Mouse (Mus musculus) fibroblast of lung, adult 2 months (primary cell): ENCODE data around the gene Adgrl3.

Source experiments
- DNase-seq: peaks from one replicate; pipeline ENCODE4 v3.0.0-alpha.2; 2011; ENCODE audit warnings: low read depth

The Adgrl3 gene

DNA sequence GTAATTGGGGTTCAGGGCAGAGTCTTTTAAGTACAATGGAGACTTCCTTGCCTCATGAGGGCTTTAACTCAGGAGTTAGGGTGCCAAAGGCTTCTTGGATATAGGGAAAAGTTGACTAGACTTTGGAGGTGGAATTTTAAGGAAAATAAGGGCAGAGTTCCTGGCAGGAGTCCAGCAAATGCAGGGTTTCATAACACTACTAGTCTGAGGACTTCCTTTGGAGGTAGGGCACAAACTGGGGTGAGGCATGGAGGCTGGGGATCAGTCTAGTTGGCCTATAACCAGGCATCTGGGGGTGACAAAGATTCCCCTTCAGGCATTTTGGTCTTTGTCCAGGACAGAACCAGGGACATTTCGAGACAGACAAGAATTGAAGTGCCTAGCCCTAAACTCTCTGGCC is 546.6 kb downstream of the Adgrl3 start:
- no peak for DNase-seq

GRCm38 (mm10) chr5:81568743-81569142 is 548.8 kb downstream of the Adgrl3 start:
- peak; percentile 20 for DNase-seq

- DNase-seq, result no peak
Observed at GRCm38 (mm10) chr5:81582886-81583285, 562.9 kb downstream of the Adgrl3 start.

DNA sequence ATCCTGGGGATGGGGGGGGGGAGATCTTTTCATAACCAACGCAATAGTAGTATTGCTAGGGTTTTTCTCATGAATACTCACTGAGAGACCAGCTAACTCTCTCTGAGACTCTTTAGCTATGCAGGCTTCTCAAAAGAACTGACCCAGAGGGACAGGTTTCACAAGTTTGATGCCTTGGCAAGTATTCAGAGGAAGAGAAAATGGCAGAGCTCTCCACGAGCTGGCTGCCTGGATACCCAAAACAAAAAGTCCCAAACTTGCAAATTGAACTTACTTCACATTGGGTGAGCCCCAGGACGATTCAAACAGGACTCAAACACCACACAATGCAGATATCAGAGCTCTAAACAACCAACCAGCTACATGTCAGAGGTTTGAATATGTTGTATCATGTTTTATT is 563.5 kb downstream of the Adgrl3 start:
- no peak for DNase-seq

- DNase-seq, result no peak
Observed at GRCm38 (mm10) chr5:81584945-81585344, 565.0 kb downstream of the Adgrl3 start.

- no peak for DNase-seq
Observed at GRCm38 (mm10) chr5:81590005-81590694, 570.2 kb downstream of the Adgrl3 start.

DNA sequence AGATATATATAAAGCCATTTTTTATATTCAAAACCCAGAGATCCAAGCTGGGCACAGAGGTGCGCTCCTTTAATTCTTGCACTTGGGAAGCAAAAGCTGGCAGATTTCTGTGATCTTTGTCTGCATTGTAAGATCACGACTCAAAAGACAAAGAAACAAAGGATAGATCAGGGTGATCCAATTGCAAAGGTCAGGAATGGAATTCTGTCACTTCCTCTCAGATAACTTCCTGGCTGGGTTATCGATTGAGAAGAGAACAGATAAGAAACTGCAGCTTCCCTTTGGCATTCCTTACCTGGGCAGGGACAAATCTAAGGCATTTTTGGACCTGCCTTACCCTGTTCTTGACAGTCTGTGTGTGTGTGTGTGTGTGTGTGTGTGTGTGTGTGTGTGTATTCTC is 571.5 kb downstream of the Adgrl3 start:
- no peak for DNase-seq

- DNase-seq, result no peak
Observed at GRCm38 (mm10) chr5:81593396-81593995, 573.6 kb downstream of the Adgrl3 start.

- no peak for DNase-seq
Observed at GRCm38 (mm10) chr5:81598041-81598440, 578.1 kb downstream of the Adgrl3 start.

DNA sequence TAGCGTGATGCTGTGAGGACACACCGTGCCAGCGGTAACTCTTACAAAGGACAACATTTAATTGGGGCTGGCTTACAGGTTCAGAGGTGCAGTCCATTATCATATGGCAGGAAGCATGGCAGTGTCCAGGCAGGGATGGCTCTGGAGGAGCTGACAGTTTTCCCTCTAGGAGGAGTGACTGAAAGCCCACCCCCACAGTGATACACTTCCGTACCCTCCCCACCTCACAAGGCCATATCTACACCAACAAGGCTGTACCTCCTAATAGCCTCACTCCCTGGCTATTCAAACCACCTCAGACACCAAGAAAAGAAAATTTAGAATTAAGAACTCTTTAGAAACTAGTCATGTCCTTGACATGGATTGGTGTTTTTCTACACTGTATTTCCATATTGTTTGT is 583.0 kb downstream of the Adgrl3 start:
- DNase-seq, result no peak

DNA sequence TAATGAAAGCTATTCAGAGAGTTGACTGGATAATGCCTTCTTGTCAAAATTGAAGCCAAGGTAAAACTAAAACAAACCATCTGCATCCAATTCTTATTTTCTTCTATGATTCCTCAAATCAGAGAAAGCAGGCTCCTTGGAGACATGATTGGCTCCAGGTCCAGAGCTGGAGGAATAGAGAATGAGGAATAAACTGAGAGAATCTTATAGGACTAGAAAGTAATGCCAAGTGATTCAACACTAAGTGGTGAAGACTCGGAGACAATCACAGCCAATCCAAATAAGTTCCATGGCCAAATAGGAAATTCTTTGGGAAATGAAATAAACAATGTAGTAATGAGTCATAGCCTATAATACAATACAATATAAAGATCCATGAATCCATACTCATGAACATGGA is 585.7 kb downstream of the Adgrl3 start:
- DNase-seq, result no peak

- DNase-seq, result no peak
Observed at GRCm38 (mm10) chr5:81610223-81610622, 590.3 kb downstream of the Adgrl3 start.

GRCm38 (mm10) chr5:81614674-81615073 is 594.7 kb downstream of the Adgrl3 start:
- DNase-seq, result no peak

GRCm38 (mm10) chr5:81621106-81621505 is 601.2 kb downstream of the Adgrl3 start:
- no peak for DNase-seq

DNA sequence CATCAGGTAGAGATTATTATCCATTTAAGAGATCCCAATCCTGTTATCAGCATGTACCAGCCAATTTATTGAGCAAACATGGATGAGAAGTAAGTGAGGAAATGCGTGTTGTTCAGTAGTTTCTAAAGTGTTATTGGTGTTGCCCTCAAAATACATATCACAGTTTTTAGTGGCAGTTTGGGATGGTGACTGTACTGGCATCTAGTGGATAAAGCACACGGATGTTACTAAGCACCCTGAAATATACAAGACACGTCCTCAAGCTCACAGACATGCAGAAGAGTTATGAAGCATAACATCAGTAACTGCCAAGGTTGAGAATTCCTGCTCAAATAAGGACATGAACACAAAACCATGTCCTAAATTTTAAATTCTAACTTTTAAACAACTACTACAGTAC is 601.8 kb downstream of the Adgrl3 start:
- no peak for DNase-seq

GRCm38 (mm10) chr5:81623846-81624245 is 603.9 kb downstream of the Adgrl3 start:
- no peak for DNase-seq

DNA sequence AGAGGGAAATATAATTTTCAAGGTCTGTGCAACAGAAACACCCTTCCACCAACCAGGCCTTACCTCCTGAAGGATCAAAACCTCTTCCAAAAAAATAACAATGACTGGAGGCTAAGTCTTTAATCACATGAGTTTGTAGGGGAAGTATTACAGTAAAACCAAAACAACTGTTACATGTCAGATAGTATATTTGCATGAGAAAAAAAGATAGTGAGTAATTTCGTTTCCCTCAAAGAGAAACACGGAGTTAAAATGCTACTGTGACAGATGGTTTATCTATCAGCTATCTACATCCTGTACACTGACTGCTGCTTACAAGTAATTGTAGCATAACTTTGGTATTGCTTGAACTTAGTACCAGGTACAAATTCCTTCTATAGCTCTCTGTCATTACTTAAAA is 616.2 kb downstream of the Adgrl3 start:
- no peak for DNase-seq

DNA sequence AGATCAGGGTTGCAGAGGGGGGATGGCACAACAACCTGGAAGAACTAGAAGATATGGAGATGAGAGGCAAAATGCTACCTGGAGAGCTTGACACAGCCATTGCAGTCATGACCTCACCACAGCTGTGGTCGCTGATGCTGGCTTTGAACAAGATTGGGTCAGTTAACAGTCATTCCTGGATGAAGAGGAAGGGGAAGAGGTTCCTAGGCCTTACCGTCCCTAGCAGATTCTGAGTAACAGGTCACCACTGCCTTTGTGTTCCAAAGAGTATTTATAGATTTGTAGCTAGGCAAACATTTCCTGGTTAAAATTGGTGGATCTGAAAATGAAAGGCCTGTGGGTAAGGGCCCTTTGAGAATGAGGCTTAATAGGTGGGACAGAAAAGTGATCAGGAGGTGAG is 618.5 kb downstream of the Adgrl3 start:
- DNase-seq, result no peak

GRCm38 (mm10) chr5:81640118-81640517 is 620.2 kb downstream of the Adgrl3 start:
- DNase-seq, result no peak

GRCm38 (mm10) chr5:81645557-81645956 is 625.6 kb downstream of the Adgrl3 start:
- no peak for DNase-seq

DNA sequence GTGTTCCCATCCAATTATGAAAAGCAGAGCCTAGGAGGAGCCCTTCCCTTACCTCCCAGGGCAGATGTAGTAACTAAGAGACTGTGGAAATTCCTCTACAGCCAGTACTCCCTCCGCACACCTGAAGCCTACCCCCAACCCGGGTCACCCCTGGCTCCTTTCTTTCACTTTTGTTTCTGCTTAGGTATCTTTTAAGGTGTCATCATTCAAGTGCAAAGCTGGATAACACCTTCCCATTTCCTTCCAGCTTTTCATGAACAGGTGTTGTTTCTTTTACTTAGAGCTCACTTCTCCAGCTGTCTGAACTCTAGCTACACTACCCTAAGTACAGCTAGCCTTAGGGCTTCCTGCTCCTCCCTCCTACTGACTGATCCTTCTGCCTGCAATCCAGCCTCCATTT is 634.0 kb downstream of the Adgrl3 start:
- DNase-seq, result no peak

GRCm38 (mm10) chr5:81661611-81662390 is 641.9 kb downstream of the Adgrl3 start:
- no peak for DNase-seq

- DNase-seq, result no peak
Observed at GRCm38 (mm10) chr5:81671025-81671424, 651.1 kb downstream of the Adgrl3 start.
